Mouse (Mus musculus): ENCODE results near the gene Izumo2. TPM values are rescaled to one million over a fixed set of nuclear protein-coding genes. Genes with fewer than 3 reads are reported as not detected.

Izumo2 gene
- total and polyA plus RNA-seq, 3 experiments, result not detected

DNA sequence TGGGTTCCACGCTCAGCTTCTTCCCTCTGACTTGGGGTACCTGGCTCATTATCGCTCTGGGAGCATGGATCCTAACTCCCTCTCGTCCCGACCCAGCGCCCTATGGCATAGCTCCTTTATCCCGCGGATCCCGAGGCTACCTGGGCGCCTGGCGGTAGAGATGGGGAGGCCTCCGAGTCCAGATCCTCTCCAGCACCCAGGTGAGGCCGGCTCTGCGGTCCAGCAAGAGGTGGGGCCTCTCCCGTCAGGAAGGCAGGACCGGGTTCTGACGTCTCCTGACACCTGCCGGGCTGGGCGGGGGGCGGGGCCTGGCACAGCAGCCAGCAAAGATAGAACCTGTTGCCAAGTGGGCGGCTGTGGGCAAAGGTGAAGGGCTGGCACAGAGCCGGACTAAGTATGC is 39.4 kb upstream of the Izumo2 start:
- H3K27me3 ChIP-seq (replicated peaks), result peaks cover 41% of the 10 kb centered on the region
- TF ChIP-seq EP300 (IDR thresholded peaks at IDR 0.05; ENCODE audit: low read length) (no peak), SIN3A (IDR thresholded peaks at IDR 0.05; ENCODE audit: low read length) (no peak), JUN (IDR thresholded peaks at IDR 0.05; ENCODE audit: insufficient read depth, low read depth, low read length) (no peak), ELF1 (IDR thresholded peaks at IDR 0.05; ENCODE audit: low read depth, low read length) (no peak), RCOR1 (conservative IDR thresholded peaks at IDR 0.05; ENCODE audit: low read depth, low read length) (no peak), RAD21 (IDR thresholded peaks at IDR 0.05; ENCODE audit: low read depth, low read length) (no peak), USF1 (IDR thresholded peaks at IDR 0.05; ENCODE audit: low read depth, low read length) (no peak), CTCF (conservative IDR thresholded peaks at IDR 0.05 in 1 of 2, IDR thresholded peaks at IDR 0.05 in 1 of 2; ENCODE audit: low read depth in 2 of 2, low read length in 2 of 2) (no peak), ETS1 (conservative IDR thresholded peaks at IDR 0.05; ENCODE audit: low read depth, low read length) (no peak), MXI1 (IDR thresholded peaks at IDR 0.05; ENCODE audit: low read depth, low read length) (no peak), IRF4 (IDR thresholded peaks at IDR 0.05; ENCODE audit: low read depth, low read length) (no peak), UBTF (IDR thresholded peaks at IDR 0.05; ENCODE audit: low read depth, low read length) (no peak), POLR2AphosphoS2 (IDR thresholded peaks at IDR 0.05; ENCODE audit: low read depth, low read length) (no peak), PAX5 (IDR thresholded peaks at IDR 0.05; ENCODE audit: low read length) (no peak), CHD2 (IDR thresholded peaks at IDR 0.05; ENCODE audit: low read length) (no peak), JUND (conservative IDR thresholded peaks at IDR 0.05; ENCODE audit: low read depth, low read length) (no peak), MAX (IDR thresholded peaks at IDR 0.05; ENCODE audit: low read length) (no peak)
- H3K9ac ChIP-seq (ENCODE audit: insufficient read depth, low read depth), result no peak overlapping the region
- no peak overlapping the region for H3K27ac ChIP-seq (ENCODE audit: insufficient read depth, low read depth)
- dilution Hi-C loops (cut with MboI; ENCODE audit: extremely low pct_ligation_motif_present, extremely low pct_unique_long_range_greater_than_20kb, low sequenced_read_pairs) (no loop called here), in situ Hi-C loops (cut with MboI; ENCODE audit: low pct_ligation_motif_present, low pct_unique_long_range_greater_than_20kb, low sequenced_read_pairs) (no loop called here)
- no peak for DNase-seq (ENCODE audit: extremely low read depth)
- H3K36me3 ChIP-seq (replicated peaks in 1 of 2; ENCODE audit: control insufficient read depth in 1 of 2, insufficient read depth in 1 of 2, low read length in 1 of 2), result no peaks in the 10 kb centered on the region
- H3K4me1 ChIP-seq (ENCODE audit: control insufficient read depth in 1 of 2, insufficient read depth in 2 of 2), result peaks cover 0 to 4% of the 10 kb centered on the region in 2 experiments; a peak in 1 of 4 replicates
- no peaks in the 10 kb centered on the region for H3K79me2 ChIP-seq (replicated peaks; ENCODE audit: control insufficient read depth, extremely low read depth, insufficient read depth, poor library complexity, severe bottlenecking)
- no peaks in the 10 kb centered on the region for H3K9me3 ChIP-seq (replicated peaks; ENCODE audit: low read length)
- H3K4me2 ChIP-seq (ENCODE audit: insufficient read depth, low read depth, poor library complexity, severe bottlenecking), result no peak overlapping the region
- no peak overlapping the region for H3K4me3 ChIP-seq (replicated peaks in 1 of 3; ENCODE audit: low read depth in 2 of 3, low read length in 2 of 3, poor library complexity in 1 of 3)

DNA sequence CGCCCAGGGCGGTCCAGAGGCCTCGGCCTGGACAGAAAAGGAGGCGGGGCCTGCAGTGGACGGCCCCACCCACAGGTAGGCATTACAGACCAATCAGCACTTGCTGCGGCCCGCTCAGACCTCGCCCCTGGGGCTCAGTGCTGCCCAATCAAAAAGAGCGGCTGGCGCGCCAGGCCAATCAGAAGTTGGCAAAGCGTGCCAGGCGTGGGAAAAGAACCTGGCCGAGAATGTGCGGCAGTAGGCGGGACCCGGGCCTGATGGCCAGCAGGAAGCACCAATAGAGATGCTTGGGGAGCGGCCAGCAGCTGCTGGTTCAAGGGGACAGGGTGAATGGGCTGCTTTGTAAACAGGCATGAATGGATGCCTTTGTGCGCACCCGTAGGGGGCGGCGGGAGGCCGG is 37.7 kb upstream of the Izumo2 start, which contains the start of gene Myh14:
Gene Myh14, minus strand, starts transcription at position 41 of the 400 bp plus-strand sequence.
- Histone ChIP-seq H3K4me2 (ENCODE audit: insufficient read depth, low read depth, poor library complexity, severe bottlenecking) (peak within 1 kb of the TSS; percentile 90), H3K4me3 (replicated peaks in 1 of 3; ENCODE audit: low read depth in 2 of 3, low read length in 2 of 3, poor library complexity in 1 of 3) (no peak within 1 kb of the TSS), H3K27ac (ENCODE audit: insufficient read depth, low read depth) (no peak within 1 kb of the TSS), H3K9ac (ENCODE audit: insufficient read depth, low read depth) (no peak within 1 kb of the TSS), H3K36me3 (replicated peaks in 1 of 2; ENCODE audit: control insufficient read depth in 1 of 2, insufficient read depth in 1 of 2, low read length in 1 of 2) (no peaks in the 10 kb centered on the region), H3K79me2 (replicated peaks; ENCODE audit: control insufficient read depth, extremely low read depth, insufficient read depth, poor library complexity, severe bottlenecking) (no peaks in the 10 kb centered on the region), H3K27me3 (replicated peaks) (peaks cover 41% of the 10 kb centered on the region), H3K4me1 (ENCODE audit: control insufficient read depth in 1 of 2, insufficient read depth in 2 of 2) (peaks cover 0 to 4% of the 10 kb centered on the region in 2 experiments; a peak in 1 of 4 replicates), H3K9me3 (replicated peaks; ENCODE audit: low read length) (peaks cover 5% of the 10 kb centered on the region)
- in situ Hi-C loops (cut with MboI; ENCODE audit: low pct_ligation_motif_present, low pct_unique_long_range_greater_than_20kb, low sequenced_read_pairs), result no loop called here
- TF ChIP-seq ZNF384 (IDR thresholded peaks at IDR 0.05; ENCODE audit: low read depth, low read length) (no peak), ELF1 (IDR thresholded peaks at IDR 0.05; ENCODE audit: low read depth, low read length) (0 out of 2 replicates have a peak, but pooled peaks have one; percentile 9), RCOR1 (conservative IDR thresholded peaks at IDR 0.05; ENCODE audit: low read depth, low read length) (no peak), CHD2 (IDR thresholded peaks at IDR 0.05; ENCODE audit: low read length) (0 out of 2 replicates have a peak, but pooled peaks have one; percentile 19)
- no peak for DNase-seq (ENCODE audit: extremely low read depth)
- dilution Hi-C loops (cut with MboI; ENCODE audit: extremely low pct_ligation_motif_present, extremely low pct_unique_long_range_greater_than_20kb, low sequenced_read_pairs), result no loop called here
